Mouse (Mus musculus) G1E-ER4 (cell line): ENCODE measurements around the gene Ccr10. TPM values are rescaled to one million over a fixed set of nuclear protein-coding genes. Genes with fewer than 3 reads are reported as not detected.

ENCODE experiments used
- GATA1 ChIP-seq: IDR thresholded peaks from one replicate; pipeline ENCODE4 v1.8.0; 2012; ENCODE audit warnings: low read length, inconsistent platforms
- polyA plus RNA-seq: library from polyadenylated mRNA; stranded (reverse); fragments of >175 nt; gene quantifications from 2 replicates; pipeline ENCODE4 v1.2.3, GENCODE M21; 2012

Gene Ccr10
- polyA plus RNA-seq, 1 experiment: not detected

GRCm38 (mm10) chr11:101149178-101150105 lies 25.8 kb downstream of the Ccr10 start:
- TF ChIP-seq GATA1: no peak

- TF ChIP-seq GATA1: no peak
Observed at GRCm38 (mm10) chr11:101148751-101149150, 26.5 kb downstream of the Ccr10 start.

- no peak for TF ChIP-seq GATA1
Observed at GRCm38 (mm10) chr11:101146377-101146776, 28.9 kb downstream of the Ccr10 start.

- TF ChIP-seq GATA1: no peak
Observed at GRCm38 (mm10) chr11:101143338-101144225, 31.7 kb downstream of the Ccr10 start.

- TF ChIP-seq GATA1: no peak
Observed at GRCm38 (mm10) chr11:101142215-101142967, 32.9 kb downstream of the Ccr10 start.

GRCm38 (mm10) chr11:101141088-101141487 lies 34.2 kb downstream of the Ccr10 start:
- no peak for TF ChIP-seq GATA1

GRCm38 (mm10) chr11:101140164-101140819 lies 35.0 kb downstream of the Ccr10 start:
- TF ChIP-seq GATA1: no peak

GRCm38 (mm10) chr11:101138536-101139181 lies 36.6 kb downstream of the Ccr10 start:
- no peak for TF ChIP-seq GATA1

- no peak for TF ChIP-seq GATA1
Observed at GRCm38 (mm10) chr11:101137000-101137399, 38.2 kb downstream of the Ccr10 start.

- no peak for TF ChIP-seq GATA1
Observed at GRCm38 (mm10) chr11:101134217-101134865, 40.9 kb downstream of the Ccr10 start.

GRCm38 (mm10) chr11:101133037-101133436 lies 42.2 kb downstream of the Ccr10 start:
- no peak for TF ChIP-seq GATA1

GRCm38 (mm10) chr11:101131701-101132100 lies 43.5 kb downstream of the Ccr10 start:
- TF ChIP-seq GATA1: no peak

GRCm38 (mm10) chr11:101131187-101131586 lies 44.1 kb downstream of the Ccr10 start:
- TF ChIP-seq GATA1: no peak
